Mouse (Mus musculus): ENCODE data around the gene Klhl10. TPM values are rescaled to one million over a fixed set of nuclear protein-coding genes. Genes with fewer than 3 reads are reported as not detected.

The Klhl10 gene
- polyA plus RNA-seq, 1 experiment = 0.77 TPM

DNA sequence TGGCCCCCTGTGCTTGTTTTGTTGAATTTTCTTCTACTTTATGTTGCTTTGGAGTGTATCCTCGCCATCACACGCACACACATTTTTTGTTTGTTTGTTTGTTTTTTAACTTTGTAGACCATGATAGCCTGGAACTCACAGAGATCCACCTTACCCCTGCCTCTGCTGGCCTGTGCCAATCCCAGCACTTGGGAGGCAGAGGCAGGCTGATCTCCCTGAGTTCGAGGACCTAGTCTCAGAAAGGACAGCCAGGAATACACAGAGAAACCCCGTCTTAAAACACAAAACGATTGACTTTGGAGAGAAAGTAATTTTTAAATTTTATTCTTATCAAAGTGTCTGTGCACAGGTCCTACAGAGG is 31.2 kb downstream of the Klhl10 start:
- TF ChIP-seq POLR2A (IDR thresholded peaks at IDR 0.05; ENCODE audit: low read depth, low read length) (no peak), CTCF (IDR thresholded peaks at IDR 0.05; ENCODE audit: borderline replicate concordance, insufficient read depth, low read length) (no peak)
- H3K4me3 ChIP-seq (ENCODE audit: insufficient read depth, low read length) = no peak overlapping the region
- H3K27ac ChIP-seq (ENCODE audit: insufficient read depth, low read length) = no peak overlapping the region
- peaks cover 5% of the 10 kb centered on the region for H3K4me1 ChIP-seq (ENCODE audit: control insufficient read depth, insufficient read depth, low read length)

DNA sequence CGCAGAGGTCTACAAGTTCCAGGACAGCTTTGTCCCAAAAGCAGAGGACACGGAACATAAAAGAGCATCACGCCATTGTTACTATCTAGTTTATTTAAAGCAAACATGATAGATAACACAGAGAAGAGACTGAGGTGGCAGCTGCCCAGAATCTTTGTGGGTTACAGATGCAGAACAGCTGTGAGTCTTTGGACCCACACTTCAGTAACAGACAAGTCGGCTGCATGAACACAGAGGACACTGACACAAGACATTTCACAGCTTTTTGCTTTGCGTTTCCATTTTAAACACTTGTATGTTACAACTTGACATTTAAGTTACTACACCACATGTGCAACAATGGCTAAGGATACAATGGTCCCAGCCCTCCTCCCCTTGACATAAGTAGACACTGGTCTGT is 34.6 kb downstream of the Klhl10 start:
- H3K4me3 ChIP-seq (ENCODE audit: insufficient read depth, low read length) = no peak overlapping the region
- no peak overlapping the region for H3K27ac ChIP-seq (ENCODE audit: insufficient read depth, low read length)
- H3K4me1 ChIP-seq (ENCODE audit: control insufficient read depth, insufficient read depth, low read length) = no peaks in the 10 kb centered on the region
- TF ChIP-seq CTCF (IDR thresholded peaks at IDR 0.05; ENCODE audit: borderline replicate concordance, insufficient read depth, low read length) (no peak), POLR2A (IDR thresholded peaks at IDR 0.05; ENCODE audit: low read depth, low read length) (no peak)

GRCm38 (mm10) chr11:100479152-100479551 is 37.4 kb downstream of the Klhl10 start:
- H3K4me1 ChIP-seq (ENCODE audit: control insufficient read depth, insufficient read depth, low read length) = no peaks in the 10 kb centered on the region
- TF ChIP-seq CTCF (IDR thresholded peaks at IDR 0.05; ENCODE audit: borderline replicate concordance, insufficient read depth, low read length) (no peak), POLR2A (IDR thresholded peaks at IDR 0.05; ENCODE audit: low read depth, low read length) (no peak)
- no peak overlapping the region for H3K27ac ChIP-seq (ENCODE audit: insufficient read depth, low read length)

DNA sequence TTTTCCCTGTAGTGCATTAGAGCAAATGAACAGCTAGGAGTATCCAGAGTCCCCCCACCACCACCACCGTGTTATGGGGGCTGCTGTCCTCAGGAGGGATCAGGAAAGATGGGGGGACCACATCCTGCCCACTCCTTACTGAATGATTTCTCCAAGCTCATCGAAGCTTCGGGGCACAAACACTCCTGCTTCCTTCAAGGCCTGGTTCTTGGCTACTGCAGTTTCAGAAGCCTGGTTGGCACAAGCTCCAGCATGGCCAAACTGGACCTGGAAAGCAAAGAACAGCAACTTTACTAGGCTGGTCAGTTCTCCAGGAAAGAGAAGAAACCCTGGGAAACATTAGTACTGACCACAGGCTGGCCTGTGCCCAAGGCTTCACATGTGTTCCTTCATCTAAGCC is 42.7 kb downstream of the Klhl10 start:
- TF ChIP-seq CTCF (IDR thresholded peaks at IDR 0.05; ENCODE audit: borderline replicate concordance, insufficient read depth, low read length) (no peak), POLR2A (IDR thresholded peaks at IDR 0.05; ENCODE audit: low read depth, low read length) (no peak)
- H3K4me1 ChIP-seq (ENCODE audit: control insufficient read depth, insufficient read depth, low read length) = no peaks in the 10 kb centered on the region
- no peak overlapping the region for H3K27ac ChIP-seq (ENCODE audit: insufficient read depth, low read length)
- H3K4me3 ChIP-seq (ENCODE audit: insufficient read depth, low read length) = no peak overlapping the region

More at GRCm38 (mm10) chr11:100479152-100479551, 37.4 kb downstream of the Klhl10 start:
- no peak overlapping the region for H3K4me3 ChIP-seq (ENCODE audit: insufficient read depth, low read length)

DNA sequence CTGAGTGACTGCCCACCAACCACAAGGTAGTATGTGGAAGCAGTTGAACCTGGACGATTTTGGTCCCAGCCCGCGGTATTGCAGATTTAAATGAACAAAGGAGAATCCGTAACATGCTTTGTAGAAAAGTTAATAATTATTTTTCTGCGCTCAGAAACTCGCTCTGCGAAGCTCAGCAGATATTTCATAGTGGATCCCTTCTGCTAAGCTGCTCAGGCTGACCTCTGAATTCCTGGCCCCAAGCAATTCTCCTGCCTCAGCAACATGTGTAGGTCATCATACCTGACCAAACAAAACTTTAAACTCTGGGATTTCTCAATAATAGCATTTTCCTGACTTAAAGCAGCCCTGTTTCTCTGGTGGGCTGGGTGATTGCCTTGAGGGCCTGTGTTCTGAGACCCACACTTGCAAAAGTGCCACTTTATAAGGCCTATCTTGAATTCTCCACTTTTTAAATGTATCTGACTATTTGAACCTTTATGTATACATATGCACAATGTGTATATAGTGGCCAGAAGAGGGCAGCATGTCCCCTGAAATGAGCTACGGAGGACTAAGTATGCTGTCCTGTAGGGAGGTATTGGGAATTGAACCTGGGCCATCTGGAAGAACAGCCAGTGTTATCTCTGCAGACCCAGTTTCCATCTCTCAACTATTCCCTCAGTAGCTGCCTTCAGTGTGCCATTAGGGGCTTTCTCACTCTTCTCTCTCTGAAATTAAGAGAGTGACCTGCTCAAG is 44.3 kb downstream of the Klhl10 start:
- Histone ChIP-seq H3K4me3 (ENCODE audit: insufficient read depth, low read length) (no peak overlapping the region), H3K4me1 (ENCODE audit: control insufficient read depth, insufficient read depth, low read length) (no peaks in the 10 kb centered on the region), H3K27ac (ENCODE audit: insufficient read depth, low read length) (no peak overlapping the region)
- TF ChIP-seq POLR2A (IDR thresholded peaks at IDR 0.05; ENCODE audit: low read depth, low read length) (no peak), CTCF (IDR thresholded peaks at IDR 0.05; ENCODE audit: borderline replicate concordance, insufficient read depth, low read length) (no peak)

DNA sequence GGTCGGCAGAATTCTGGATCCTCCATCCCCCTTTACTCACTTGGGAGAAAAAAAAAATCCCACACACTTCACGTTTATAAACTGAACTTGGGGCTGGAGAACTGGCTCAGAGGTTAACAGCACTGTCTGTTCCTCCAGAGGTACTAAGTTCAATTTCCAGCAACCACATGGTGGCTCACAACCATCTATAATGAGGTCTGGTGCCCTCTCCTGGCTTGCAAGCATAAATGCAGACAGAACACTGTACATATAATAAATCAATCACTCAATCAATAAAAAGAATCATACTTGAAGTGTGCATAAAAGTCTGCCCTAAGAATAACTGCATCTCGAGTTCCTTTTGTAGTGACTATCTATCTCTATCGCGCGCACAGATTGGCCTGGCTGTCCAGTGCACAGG is 49.2 kb downstream of the Klhl10 start:
- no peak overlapping the region for H3K27ac ChIP-seq (ENCODE audit: insufficient read depth, low read length)
- no peaks in the 10 kb centered on the region for H3K4me1 ChIP-seq (ENCODE audit: control insufficient read depth, insufficient read depth, low read length)
- H3K4me3 ChIP-seq (ENCODE audit: insufficient read depth, low read length) = no peak overlapping the region
- TF ChIP-seq POLR2A (IDR thresholded peaks at IDR 0.05; ENCODE audit: low read depth, low read length) (no peak), CTCF (IDR thresholded peaks at IDR 0.05; ENCODE audit: borderline replicate concordance, insufficient read depth, low read length) (no peak)

DNA sequence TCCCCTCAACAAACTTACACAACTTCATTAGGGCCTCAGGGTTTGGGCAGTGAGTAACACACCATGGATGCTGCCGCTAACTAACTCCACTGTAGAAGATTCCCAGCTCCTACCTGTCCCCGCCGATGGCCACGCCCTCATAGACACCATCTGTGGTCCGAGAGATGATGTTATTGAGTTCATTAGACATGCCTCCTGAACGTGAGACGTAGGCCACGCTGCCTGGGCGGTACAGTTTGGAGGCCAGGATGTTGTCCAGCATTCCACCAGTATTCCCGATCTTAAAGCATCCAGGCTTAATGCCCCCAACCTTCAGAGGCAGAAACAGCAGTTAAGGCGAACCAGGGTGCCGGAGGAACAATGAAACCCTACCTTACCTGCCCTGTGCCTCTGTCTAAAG is 52.1 kb downstream of the Klhl10 start:
- H3K27ac ChIP-seq (ENCODE audit: insufficient read depth, low read length) = no peak overlapping the region
- H3K4me1 ChIP-seq (ENCODE audit: control insufficient read depth, insufficient read depth, low read length) = no peaks in the 10 kb centered on the region
- no peak overlapping the region for H3K4me3 ChIP-seq (ENCODE audit: insufficient read depth, low read length)
- TF ChIP-seq CTCF (IDR thresholded peaks at IDR 0.05; ENCODE audit: borderline replicate concordance, insufficient read depth, low read length) (no peak), POLR2A (IDR thresholded peaks at IDR 0.05; ENCODE audit: low read depth, low read length) (no peak)

DNA sequence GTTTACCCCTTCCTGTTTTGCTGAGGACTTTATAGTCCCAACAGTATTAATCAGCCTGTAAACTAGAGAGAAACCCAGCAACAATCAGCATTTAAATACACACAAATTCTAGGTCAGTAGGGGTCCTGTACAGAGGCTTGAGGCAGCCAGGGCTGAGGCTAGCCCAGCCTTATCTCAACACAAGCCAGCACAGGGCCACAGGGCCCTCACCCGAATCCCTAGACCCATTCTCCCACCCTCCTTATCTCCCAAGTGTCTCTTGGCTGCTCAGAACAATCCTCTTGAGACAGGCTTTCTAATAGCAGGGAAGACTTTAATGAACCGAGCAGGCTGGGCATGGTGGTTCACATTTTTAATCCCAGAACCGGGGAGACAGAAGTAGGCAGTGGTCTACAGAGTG is 58.5 kb downstream of the Klhl10 start:
- TF ChIP-seq CTCF (IDR thresholded peaks at IDR 0.05; ENCODE audit: borderline replicate concordance, insufficient read depth, low read length) (no peak), POLR2A (IDR thresholded peaks at IDR 0.05; ENCODE audit: low read depth, low read length) (no peak)
- Histone ChIP-seq H3K4me3 (ENCODE audit: insufficient read depth, low read length) (no peak overlapping the region), H3K4me1 (ENCODE audit: control insufficient read depth, insufficient read depth, low read length) (no peaks in the 10 kb centered on the region)

DNA sequence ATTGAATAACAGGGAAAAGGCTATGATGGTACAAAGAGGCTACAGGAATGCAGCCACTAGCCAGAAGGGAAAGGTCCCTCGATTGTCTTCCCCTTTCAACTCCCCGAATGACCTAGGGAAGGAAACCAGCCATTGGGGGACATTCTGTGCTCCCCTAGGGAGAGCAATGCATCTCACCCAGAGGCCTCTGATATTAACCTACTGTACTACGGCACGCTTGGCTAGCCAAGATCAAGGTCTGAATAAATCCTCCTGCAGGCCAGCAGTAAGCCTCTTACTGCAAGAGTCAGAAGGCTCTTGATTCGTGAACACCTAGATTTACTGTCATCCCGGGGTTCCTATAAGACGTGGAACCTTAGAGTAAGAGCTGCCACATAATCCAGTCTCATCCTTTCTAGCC is 58.9 kb downstream of the Klhl10 start:
- TF ChIP-seq POLR2A (IDR thresholded peaks at IDR 0.05; ENCODE audit: low read depth, low read length) = no peak
- no peak for TF ChIP-seq CTCF (IDR thresholded peaks at IDR 0.05; ENCODE audit: borderline replicate concordance, insufficient read depth, low read length)

More for the DNA sequence above, 58.5 kb downstream of the Klhl10 start:
- H3K27ac ChIP-seq (ENCODE audit: insufficient read depth, low read length) = no peak overlapping the region

GRCm38 (mm10) chr11:100501321-100501720 is 59.6 kb downstream of the Klhl10 start:
- TF ChIP-seq CTCF (IDR thresholded peaks at IDR 0.05; ENCODE audit: borderline replicate concordance, insufficient read depth, low read length) (no peak), POLR2A (IDR thresholded peaks at IDR 0.05; ENCODE audit: low read depth, low read length) (no peak)

More for the DNA sequence above, 58.9 kb downstream of the Klhl10 start:
- H3K27ac ChIP-seq (ENCODE audit: insufficient read depth, low read length) = no peak overlapping the region
- H3K4me3 ChIP-seq (ENCODE audit: insufficient read depth, low read length) = no peak overlapping the region
- no peaks in the 10 kb centered on the region for H3K4me1 ChIP-seq (ENCODE audit: control insufficient read depth, insufficient read depth, low read length)

More at GRCm38 (mm10) chr11:100501321-100501720, 59.6 kb downstream of the Klhl10 start:
- Histone ChIP-seq H3K4me3 (ENCODE audit: insufficient read depth, low read length) (no peak overlapping the region), H3K27ac (ENCODE audit: insufficient read depth, low read length) (no peak overlapping the region), H3K4me1 (ENCODE audit: control insufficient read depth, insufficient read depth, low read length) (no peaks in the 10 kb centered on the region)

Data from embryonic fibroblast, embryonic 13.5 days (primary cell).